Mouse (Mus musculus) intestine, embryonic 15.5 days (tissue): ENCODE measurements around the gene Fer1l5. TPM values are rescaled to one million over a fixed set of nuclear protein-coding genes. Genes with fewer than 3 reads are reported as not detected.

Source experiments
- ATAC-seq: fragments of 200-750 bp; cut with Nextera tagmentation; 2 replicates; pipeline ENCODE4 v1.8.0; 2017; ENCODE audit warnings: moderate TSS enrichment, moderate library complexity
- H3K27ac ChIP-seq: fragments of 300-500 bp; sonication (generic); 2 replicates; pipeline ENCODE4 v1.5.1; 2015; ENCODE audit warnings: mild to moderate bottlenecking, inconsistent platforms
- H3K27me3 ChIP-seq: fragments of 300-500 bp; sonication (generic); replicated peaks from 2 replicates; pipeline ENCODE4 v1.6.1; 2015; ENCODE audit warnings: inconsistent platforms
- H3K36me3 ChIP-seq: fragments of 300-500 bp; sonication (generic); 2 replicates; pipeline ENCODE4 v1.6.1; 2015; ENCODE audit warnings: inconsistent platforms
- H3K4me1 ChIP-seq: fragments of 300-500 bp; sonication (generic); replicated peaks from 2 replicates; pipeline ENCODE4 v1.6.1; 2015; ENCODE audit warnings: inconsistent platforms
- H3K4me2 ChIP-seq: fragments of 300-500 bp; sonication (generic); replicated peaks from 2 replicates; pipeline ENCODE4 v1.6.1; 2015; ENCODE audit warnings: mild to moderate bottlenecking, inconsistent platforms
- H3K4me3 ChIP-seq: fragments of 300-500 bp; sonication (generic); replicated peaks from 2 replicates; pipeline ENCODE4 v1.5.1; 2015; ENCODE audit warnings: inconsistent platforms
- H3K9ac ChIP-seq: fragments of 300-500 bp; sonication (generic); 2 replicates; pipeline ENCODE4 v1.6.1; 2015; ENCODE audit warnings: inconsistent platforms
- H3K9me3 ChIP-seq: fragments of 300-500 bp; sonication (generic); 2 replicates; pipeline ENCODE4 v1.6.1; 2016; ENCODE audit warnings: inconsistent platforms
- WGBS: fragments of 180-500 bp; shearing (Covaris S2); methylation state at CpG from one replicate; pipeline ENCODE4 v1.1.7; 2015; 5-methylcytosine and 5-hydroxymethylcytosine counted together
- polyA plus RNA-seq: library from polyadenylated mRNA; unstranded; fragments of >200 nt; fragmentation: Nextera tagmentation; extraction: Ambion mirVana; gene quantifications from 2 replicates; pipeline ENCODE4 v1.2.1, GENCODE M21; 2015

The Fer1l5 gene
- polyA plus RNA-seq, 1 experiment from 2014 or later = 0.43 TPM

DNA sequence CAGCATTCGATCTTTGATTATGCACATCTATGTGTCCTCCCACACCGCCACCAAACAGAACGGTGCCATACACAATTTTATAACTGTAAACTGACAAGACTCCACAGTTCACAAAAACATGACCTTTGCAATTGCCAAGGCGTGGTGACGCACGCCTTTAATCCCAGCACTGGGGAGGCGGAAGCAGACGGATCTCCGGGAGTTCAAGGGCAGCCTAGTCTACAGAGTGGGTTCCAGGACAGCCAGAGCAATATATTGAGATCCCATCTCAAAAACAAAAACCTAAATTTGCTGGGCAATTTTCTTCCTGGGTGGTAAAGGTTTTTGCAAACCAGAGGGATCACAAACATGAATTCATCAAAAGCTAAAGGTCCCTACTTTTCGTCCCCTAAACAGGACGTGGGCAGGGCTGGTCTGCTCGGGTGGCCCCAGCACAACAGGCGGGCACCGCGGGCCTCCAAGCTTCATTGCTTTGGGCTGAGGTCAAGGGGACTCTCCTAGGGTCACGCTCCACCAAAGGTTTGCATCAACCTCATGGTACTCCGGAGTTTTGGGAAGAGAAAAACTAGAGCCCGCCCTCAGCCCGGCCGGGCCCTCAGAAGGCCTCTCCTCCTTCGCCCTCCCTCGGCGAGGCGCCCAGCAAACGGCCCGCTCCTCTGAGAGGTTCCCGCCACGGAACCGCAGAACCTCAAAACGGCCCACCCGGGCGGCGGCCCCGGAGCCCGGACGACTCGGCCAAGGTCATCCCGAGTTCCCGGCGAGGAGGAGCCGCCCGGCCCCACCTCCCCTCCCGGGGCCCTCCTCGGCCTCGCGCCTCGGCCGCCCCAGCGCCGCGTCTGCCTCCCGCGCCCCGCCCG, 3.8 kb upstream of the Fer1l5 start:
- Histone ChIP-seq H3K27me3 (no peaks in the 10 kb centered on the region), H3K4me3 (peak overlapping the region; percentile 90), H3K27ac (peak overlapping the region; percentile 80), H3K36me3 (peaks cover 8% of the 10 kb centered on the region), H3K9me3 (no peaks in the 10 kb centered on the region), H3K4me2 (peak overlapping the region; percentile 61), H3K9ac (peak overlapping the region; percentile 98), H3K4me1 (peaks cover 13% of the 10 kb centered on the region)
- peak; percentile 93 for ATAC-seq
- WGBS = 3% methylated on average over 53 of the region's 55 CpGs

DNA sequence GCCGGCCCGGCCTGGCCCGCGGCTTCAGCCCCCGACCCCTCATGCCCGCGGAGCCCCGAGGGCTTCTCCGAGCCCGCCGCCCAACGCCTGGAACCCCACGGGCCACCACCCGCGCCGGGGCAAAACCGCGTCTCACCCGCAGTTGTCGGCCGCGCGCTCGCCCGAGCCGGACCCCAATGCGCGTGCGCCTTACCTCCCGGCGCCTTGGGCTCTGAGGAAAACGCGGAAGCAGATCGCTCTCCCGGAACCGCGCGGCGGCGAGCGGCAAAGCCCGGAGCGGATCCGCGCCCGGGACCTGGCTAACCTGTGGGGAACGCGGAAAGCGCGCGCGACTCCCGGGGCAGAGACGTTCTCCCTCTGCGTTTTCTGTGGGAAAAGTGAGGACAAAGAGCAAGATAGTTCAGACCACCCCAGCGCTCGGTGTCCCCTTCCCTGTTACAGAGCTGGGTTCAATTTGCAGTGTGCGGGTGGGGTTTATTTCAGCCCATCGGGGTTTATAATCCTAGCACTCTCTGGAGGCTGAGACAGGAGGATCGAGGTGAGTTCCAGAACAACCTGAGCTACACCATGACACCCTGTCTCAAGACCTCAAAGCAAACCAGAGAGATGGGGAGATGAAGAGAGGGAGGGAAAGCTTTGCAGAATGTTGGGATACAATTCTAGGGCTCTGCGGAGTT, 3.0 kb upstream of the Fer1l5 start, which contains the start of gene Kansl3:
Kansl3 (minus strand) TSS at position 213 of the 677 bp plus-strand sequence.
- Histone ChIP-seq H3K36me3 (peaks cover 5% of the 10 kb centered on the region), H3K4me1 (peaks cover 13% of the 10 kb centered on the region), H3K9ac (peak within 1 kb of the TSS; percentile 98), H3K9me3 (no peaks in the 10 kb centered on the region), H3K4me3 (peak within 1 kb of the TSS; percentile 90), H3K27ac (peak within 1 kb of the TSS; percentile 80), H3K27me3 (no peaks in the 10 kb centered on the region), H3K4me2 (peak within 1 kb of the TSS; percentile 61)
- WGBS = 3% methylated on average over 61 of the region's 61 CpGs
- peak; percentile 89 for ATAC-seq

DNA sequence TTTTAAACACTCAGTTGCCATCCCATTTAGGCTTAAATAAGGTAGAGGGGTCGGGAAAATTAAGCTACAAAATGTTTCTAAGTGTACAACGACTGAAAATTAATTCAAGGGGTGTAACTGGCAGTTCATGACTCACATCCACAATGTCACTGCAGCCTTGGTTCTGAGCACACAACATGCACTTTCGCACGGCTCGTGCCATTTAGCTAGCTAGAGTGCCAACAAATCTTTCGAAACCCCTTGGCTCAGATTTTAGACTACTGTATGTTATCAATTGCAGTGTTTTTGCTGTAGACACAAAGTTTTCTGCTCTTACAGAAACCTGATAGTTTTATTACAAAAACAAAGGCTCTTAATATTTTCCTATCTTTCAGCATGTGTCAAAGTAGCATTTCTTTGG, 1.2 kb upstream of the Fer1l5 start:
- no peaks in the 10 kb centered on the region for H3K9me3 ChIP-seq
- H3K4me2 ChIP-seq = no peak overlapping the region
- no peaks in the 10 kb centered on the region for H3K36me3 ChIP-seq
- ATAC-seq = no peak
- no peaks in the 10 kb centered on the region for H3K27me3 ChIP-seq
- 84% methylated on average over 6 of the region's 6 CpGs for WGBS
- no peak overlapping the region for H3K9ac ChIP-seq
- peaks cover 13% of the 10 kb centered on the region for H3K4me1 ChIP-seq
- H3K4me3 ChIP-seq = no peak overlapping the region
- H3K27ac ChIP-seq = no peak overlapping the region

DNA sequence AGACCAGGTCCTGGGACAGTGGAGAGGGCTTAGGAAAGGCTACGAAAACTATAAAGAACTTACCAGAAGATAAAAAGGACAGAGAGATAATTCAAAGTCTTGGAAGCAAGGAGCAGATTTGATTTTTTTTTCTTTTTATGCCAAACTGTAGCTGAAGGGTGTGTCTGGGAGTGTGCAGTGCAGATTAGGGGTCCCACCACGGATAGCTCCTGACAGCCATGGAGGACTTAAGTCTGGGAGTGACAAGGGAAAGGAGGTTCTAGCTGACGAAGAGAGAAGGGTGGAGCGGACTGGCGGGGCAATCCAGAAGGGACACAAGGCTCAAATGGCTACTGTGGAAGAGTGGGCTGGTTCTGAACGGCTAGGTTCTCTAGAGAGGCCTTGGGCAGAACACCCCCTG, 6.8 kb downstream of the Fer1l5 start:
- ATAC-seq = no peak

DNA sequence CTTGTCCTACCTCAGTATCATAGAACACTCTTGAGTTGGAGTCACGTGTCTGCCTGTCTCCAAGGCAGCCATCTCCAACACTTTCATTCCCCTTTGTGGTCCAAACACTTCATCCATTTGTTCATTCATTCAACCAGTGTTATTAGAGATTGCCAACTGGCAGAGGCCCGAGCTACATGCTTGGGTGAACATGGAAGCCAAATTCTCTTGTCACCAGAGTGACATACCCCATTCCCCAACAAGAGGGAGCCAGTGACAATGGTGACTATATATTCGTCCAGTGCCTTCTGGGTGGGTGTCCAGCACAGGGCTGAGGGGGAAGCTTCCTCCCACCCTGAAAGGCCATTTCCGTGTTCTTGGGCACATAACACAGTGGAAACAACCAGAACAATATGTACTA, 7.5 kb downstream of the Fer1l5 start:
- Histone ChIP-seq H3K9ac (no peak overlapping the region), H3K27ac (no peak overlapping the region), H3K4me1 (no peaks in the 10 kb centered on the region), H3K27me3 (no peaks in the 10 kb centered on the region), H3K36me3 (no peaks in the 10 kb centered on the region), H3K4me2 (no peak overlapping the region), H3K9me3 (no peaks in the 10 kb centered on the region), H3K4me3 (no peak overlapping the region)
- WGBS = 74% methylated on average over 4 of the region's 4 CpGs
- ATAC-seq = no peak

More for the DNA sequence above, 6.8 kb downstream of the Fer1l5 start:
- H3K9me3 ChIP-seq = no peaks in the 10 kb centered on the region
- 71% methylated on average over 6 of the region's 6 CpGs for WGBS
- H3K4me3 ChIP-seq = no peak overlapping the region
- H3K36me3 ChIP-seq = no peaks in the 10 kb centered on the region
- H3K27me3 ChIP-seq = no peaks in the 10 kb centered on the region
- H3K9ac ChIP-seq = no peak overlapping the region
- no peak overlapping the region for H3K4me2 ChIP-seq
- H3K4me1 ChIP-seq = no peaks in the 10 kb centered on the region
- no peak overlapping the region for H3K27ac ChIP-seq

DNA sequence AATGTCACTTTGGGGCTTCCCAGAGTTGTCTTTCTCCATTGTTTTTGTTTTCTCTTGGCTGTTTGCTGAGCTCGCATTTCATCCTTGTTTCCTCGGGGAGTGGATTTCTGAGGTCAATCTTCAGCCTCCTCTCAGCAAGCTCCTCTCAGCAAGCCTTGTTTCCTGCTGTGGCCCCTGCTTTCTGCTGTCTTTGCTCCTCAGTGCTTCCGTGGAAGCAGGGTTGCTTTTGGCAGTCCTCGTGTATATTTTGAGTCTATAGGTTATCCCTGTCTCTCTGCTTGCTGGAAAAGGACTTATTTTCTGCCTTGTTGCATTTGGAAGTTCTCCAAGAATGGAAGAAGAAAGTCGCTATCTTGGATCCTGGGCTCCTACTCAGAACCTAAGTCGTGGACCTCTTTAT, 24.9 kb downstream of the Fer1l5 start:
- Histone ChIP-seq H3K9me3 (no peaks in the 10 kb centered on the region), H3K27ac (no peak overlapping the region), H3K4me3 (no peak overlapping the region), H3K36me3 (no peaks in the 10 kb centered on the region), H3K4me2 (no peak overlapping the region), H3K4me1 (no peaks in the 10 kb centered on the region), H3K9ac (peak overlapping the region; percentile 20; the same call in 1 of the 2 replicates), H3K27me3 (no peaks in the 10 kb centered on the region)
- WGBS = 17% methylated on average over 6 of the region's 6 CpGs
- no peak for ATAC-seq

DNA sequence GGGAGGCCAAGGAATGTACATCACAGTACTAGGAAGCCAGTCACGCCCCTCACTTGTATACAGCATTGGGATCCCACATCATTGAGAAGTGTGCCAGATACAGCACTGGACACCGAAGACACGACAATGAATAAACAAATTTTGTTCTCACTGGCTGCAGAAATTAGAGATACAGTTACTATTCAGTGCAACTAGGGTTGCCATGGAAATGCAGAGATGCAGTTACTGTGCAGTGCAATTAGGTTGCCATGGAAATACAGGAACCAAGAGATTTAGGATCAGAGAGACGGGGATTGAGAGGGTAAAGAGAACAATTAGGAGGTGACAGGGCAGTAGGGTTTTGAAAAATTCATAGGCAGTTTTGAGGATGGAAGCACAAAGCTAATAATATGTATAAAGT, 29.4 kb downstream of the Fer1l5 start:
- no peak for ATAC-seq
- no peaks in the 10 kb centered on the region for H3K4me1 ChIP-seq
- H3K27ac ChIP-seq = no peak overlapping the region
- H3K27me3 ChIP-seq = no peaks in the 10 kb centered on the region
- H3K36me3 ChIP-seq = no peaks in the 10 kb centered on the region
- no peak overlapping the region for H3K9ac ChIP-seq
- H3K4me3 ChIP-seq = no peak overlapping the region
- no peak overlapping the region for H3K4me2 ChIP-seq
- 62% methylated on average over 4 of the region's 4 CpGs for WGBS
- no peaks in the 10 kb centered on the region for H3K9me3 ChIP-seq

DNA sequence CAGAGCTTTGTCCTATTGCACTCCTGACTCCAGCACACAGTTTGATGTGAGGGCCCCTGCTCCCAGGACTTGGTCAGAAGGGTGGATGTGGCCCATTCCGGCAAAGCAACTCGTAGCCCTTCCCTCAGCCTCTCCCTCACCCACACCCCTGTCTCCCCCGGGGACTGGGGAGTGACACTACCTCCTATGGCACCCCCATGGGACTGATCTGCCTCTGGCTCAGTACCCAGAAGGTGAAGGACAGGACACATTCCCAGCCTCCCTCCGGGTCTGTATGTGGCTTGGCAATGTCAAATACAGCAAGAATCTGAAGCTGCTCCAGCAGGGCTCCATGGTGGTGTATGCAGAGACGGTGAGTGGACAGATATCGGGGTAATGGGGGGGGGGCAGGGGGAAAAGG, 32.4 kb downstream of the Fer1l5 start:
- ATAC-seq = no peak
- H3K4me1 ChIP-seq = no peaks in the 10 kb centered on the region
- no peaks in the 10 kb centered on the region for H3K9me3 ChIP-seq
- H3K27ac ChIP-seq = no peak overlapping the region
- H3K9ac ChIP-seq = no peak overlapping the region
- H3K4me2 ChIP-seq = no peak overlapping the region
- H3K27me3 ChIP-seq = no peaks in the 10 kb centered on the region
- H3K36me3 ChIP-seq = no peaks in the 10 kb centered on the region
- 77% methylated on average over 6 of the region's 6 CpGs for WGBS
- no peak overlapping the region for H3K4me3 ChIP-seq

DNA sequence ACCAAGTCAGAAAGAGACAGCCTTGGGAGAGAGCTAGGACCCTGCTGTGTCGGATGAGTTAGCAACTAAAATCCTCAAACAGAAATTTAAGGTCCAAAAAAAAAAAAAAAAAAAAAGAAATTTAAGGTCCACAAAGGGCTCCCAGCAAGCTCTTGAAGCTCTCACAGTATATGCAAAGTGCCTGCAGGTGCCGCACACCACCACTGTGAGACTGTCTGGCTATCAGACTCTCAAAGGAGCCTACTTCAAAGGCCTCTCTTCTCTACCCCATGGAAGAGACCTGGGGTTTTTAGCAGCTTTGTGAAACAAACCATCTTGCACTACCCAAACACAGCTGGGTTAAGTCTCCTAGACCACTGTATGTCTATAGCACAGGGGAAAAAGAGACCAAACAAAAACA, 57.4 kb downstream of the Fer1l5 start:
- H3K27ac ChIP-seq = no peak overlapping the region
- H3K36me3 ChIP-seq = peaks cover 26% of the 10 kb centered on the region
- 91% methylated on average over 2 of the region's 2 CpGs for WGBS

DNA sequence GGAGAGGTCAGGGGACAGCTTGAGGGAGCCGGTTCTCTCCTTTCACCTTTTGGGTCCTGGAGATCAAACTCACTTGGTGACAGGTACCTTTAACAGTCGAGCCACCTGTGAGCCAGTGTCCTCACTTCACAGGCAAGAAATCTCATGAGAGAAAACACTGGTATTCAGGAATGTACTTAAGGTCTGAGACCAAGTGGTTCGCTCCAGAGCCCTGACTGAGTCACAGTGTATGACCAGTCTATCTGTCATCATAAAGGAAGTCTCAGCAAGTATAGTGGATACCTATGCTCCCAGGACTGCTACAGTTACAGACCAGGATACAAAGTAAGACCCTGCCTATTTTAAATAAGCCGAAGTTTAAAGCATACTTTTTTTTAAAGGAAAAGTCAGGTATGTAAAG, 60.9 kb downstream of the Fer1l5 start:
- Histone ChIP-seq H3K36me3 (peaks cover 32% of the 10 kb centered on the region), H3K9ac (no peak overlapping the region), H3K4me1 (no peaks in the 10 kb centered on the region), H3K9me3 (no peaks in the 10 kb centered on the region), H3K27me3 (no peaks in the 10 kb centered on the region), H3K27ac (no peak overlapping the region), H3K4me3 (no peak overlapping the region), H3K4me2 (no peak overlapping the region)
- no peak for ATAC-seq
- WGBS = 79% methylated on average over 4 of the region's 4 CpGs

More for the DNA sequence above, 57.4 kb downstream of the Fer1l5 start:
- no peaks in the 10 kb centered on the region for H3K9me3 ChIP-seq
- no peaks in the 10 kb centered on the region for H3K27me3 ChIP-seq
- no peaks in the 10 kb centered on the region for H3K4me1 ChIP-seq
- H3K9ac ChIP-seq = no peak overlapping the region
- no peak for ATAC-seq
- H3K4me2 ChIP-seq = no peak overlapping the region
- H3K4me3 ChIP-seq = no peak overlapping the region

DNA sequence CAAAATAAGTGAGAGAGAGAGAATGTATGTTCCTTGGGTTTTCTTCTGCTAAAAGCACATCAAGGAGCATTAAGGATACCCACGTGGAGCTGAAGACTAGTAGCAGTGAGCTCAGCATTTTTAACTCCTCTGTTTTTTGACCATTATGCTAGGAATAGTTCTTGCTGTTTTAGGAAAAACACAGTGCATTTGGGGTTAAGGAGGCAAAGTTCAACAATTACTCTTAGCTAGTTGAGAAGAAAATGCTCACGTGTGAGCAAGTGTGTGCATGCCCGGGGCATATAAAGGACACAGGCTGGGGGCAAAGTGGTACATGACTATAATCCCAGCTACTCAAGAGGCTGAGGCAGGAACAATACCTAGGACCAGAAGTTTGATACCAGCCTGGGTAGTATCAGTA, 61.5 kb downstream of the Fer1l5 start:
- no peak overlapping the region for H3K4me2 ChIP-seq
- no peaks in the 10 kb centered on the region for H3K27me3 ChIP-seq
- no peaks in the 10 kb centered on the region for H3K4me1 ChIP-seq
- no peak overlapping the region for H3K9ac ChIP-seq
- no peak overlapping the region for H3K27ac ChIP-seq
- no peak for ATAC-seq
- 93% methylated on average over 3 of the region's 3 CpGs for WGBS
- no peaks in the 10 kb centered on the region for H3K9me3 ChIP-seq
- peaks cover 28% of the 10 kb centered on the region for H3K36me3 ChIP-seq
- no peak overlapping the region for H3K4me3 ChIP-seq

DNA sequence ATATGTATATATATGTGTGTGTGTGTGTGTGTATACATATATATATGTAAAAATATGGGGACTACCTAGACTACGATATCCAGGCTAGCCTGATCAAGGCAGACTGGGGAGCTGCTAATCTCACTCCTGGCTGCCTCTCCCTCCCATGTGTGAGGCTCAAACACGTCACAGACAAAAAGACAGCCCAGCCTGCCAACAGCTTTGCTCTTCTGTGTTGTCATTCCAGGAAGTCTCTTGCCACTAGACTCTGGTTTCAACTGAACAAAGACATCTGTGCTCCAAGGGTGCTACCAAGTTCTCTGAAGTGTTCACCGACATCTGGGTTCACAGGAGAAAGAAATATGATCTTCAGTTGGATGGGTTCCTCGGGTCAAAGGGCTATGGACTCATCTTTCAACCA, 63.0 kb downstream of the Fer1l5 start:
- Histone ChIP-seq H3K36me3 (peaks cover 32% of the 10 kb centered on the region), H3K9me3 (no peaks in the 10 kb centered on the region), H3K9ac (no peak overlapping the region), H3K4me2 (no peak overlapping the region), H3K27ac (no peak overlapping the region), H3K27me3 (no peaks in the 10 kb centered on the region), H3K4me1 (no peaks in the 10 kb centered on the region), H3K4me3 (no peak overlapping the region)
- 83% methylated on average over 4 of the region's 4 CpGs for WGBS
- no peak for ATAC-seq
